Mouse (Mus musculus) granulocyte monocyte progenitor cell, adult 5-6 weeks (primary cell): ENCODE measurements around the gene Olfr1294. TPM values are rescaled to one million over a fixed set of nuclear protein-coding genes. Genes with fewer than 3 reads are reported as not detected.

ENCODE experiments used
- ATAC-seq: replicated peaks from 2 replicates; pipeline ENCODE4 v1.8.0; 2016; ENCODE audit warnings: mild to moderate bottlenecking, moderate TSS enrichment, inconsistent platforms; ENCODE audit not compliant: poor library complexity, severe bottlenecking
- total RNA-seq, 2 experiments: library from RNA; stranded (forward) in 1 of 2; stranded (reverse) in 1 of 2; fragments of 200-712, 200-1000 nt in 1 of 2; fragments of >200 nt in 1 of 2; fragmentation: Nextera tagmentation in 1 of 2; gene quantifications; 2 replicates each; pipeline ENCODE4 v1.2.3; 2014 to 2017

Olfr1294 gene
- not detected in 2 replicates for total RNA-seq (2014; fragmentation: Nextera tagmentation)
- not detected in 2 replicates for total RNA-seq (2017)

- ATAC-seq: no peak
Measured at GRCm38 (mm10) chr2:111540191-111540590, at the start of gene Olfr1294. Gene Olfr1294 (minus strand): TSS chr2:111540291.

- ATAC-seq: no peak
Measured at GRCm38 (mm10) chr2:111569581-111569980, 29.5 kb upstream of the Olfr1294 start, which contains the start of gene Olfr1295. Gene Olfr1295 (minus strand): TSS chr2:111569681.

- ATAC-seq: no peak
Measured at GRCm38 (mm10) chr2:111524903-111525302, 15.2 kb downstream of the Olfr1294 start, which contains the start of gene Olfr1293-ps. Gene Olfr1293-ps (plus strand): TSS chr2:111525203.

GRCm38 (mm10) chr2:111517451-111517850 lies 22.6 kb downstream of the Olfr1294 start:
- ATAC-seq: no peak

GRCm38 (mm10) chr2:111496880-111497279 lies 43.2 kb downstream of the Olfr1294 start, which contains the start of gene Olfr1291-ps1:
Gene Olfr1291-ps1 (plus strand): TSS chr2:111497180.
- ATAC-seq: no peak

- no peak for ATAC-seq
Measured at GRCm38 (mm10) chr2:111493729-111494128, 46.4 kb downstream of the Olfr1294 start, which contains the start of gene Olfr1290. Gene Olfr1290 (minus strand): TSS chr2:111493829.

Other genes with a start within 250 kb of the Olfr1294 start
- not detected in 2 replicates for gene Olfr1279, start 239.7 kb downstream of the Olfr1294 start, total RNA-seq (2014; fragmentation: Nextera tagmentation)
- gene Olfr1279, start 239.7 kb downstream of the Olfr1294 start, total RNA-seq (2017): not detected in 2 replicates
- not detected in 2 replicates for gene Olfr1280, start 226.3 kb downstream of the Olfr1294 start, total RNA-seq (2014; fragmentation: Nextera tagmentation)
- not detected in 2 replicates for gene Olfr1280, start 226.3 kb downstream of the Olfr1294 start, total RNA-seq (2017)
- not detected in 2 replicates for gene Olfr1281, start 213.8 kb downstream of the Olfr1294 start, total RNA-seq (2014; fragmentation: Nextera tagmentation)
- gene Olfr1281, start 213.8 kb downstream of the Olfr1294 start, total RNA-seq (2017): not detected in 2 replicates
- gene Olfr1282, start 204.2 kb downstream of the Olfr1294 start, total RNA-seq (2014; fragmentation: Nextera tagmentation): not detected in 2 replicates
- gene Olfr1282, start 204.2 kb downstream of the Olfr1294 start, total RNA-seq (2017): not detected in 2 replicates
- gene Olfr1283, start 173.5 kb downstream of the Olfr1294 start, total RNA-seq (2014; fragmentation: Nextera tagmentation): not detected in 2 replicates
- gene Olfr1283, start 173.5 kb downstream of the Olfr1294 start, total RNA-seq (2017): not detected in 2 replicates
- gene Olfr1284, start 164.8 kb downstream of the Olfr1294 start, total RNA-seq (2014; fragmentation: Nextera tagmentation): not detected in 2 replicates
- not detected in 2 replicates for gene Olfr1284, start 164.8 kb downstream of the Olfr1294 start, total RNA-seq (2017)
- gene Olfr1286, start 117.2 kb downstream of the Olfr1294 start, total RNA-seq (2014; fragmentation: Nextera tagmentation): not detected in 2 replicates
- not detected in 2 replicates for gene Olfr1286, start 117.2 kb downstream of the Olfr1294 start, total RNA-seq (2017)
- gene Olfr1287, start 91.1 kb downstream of the Olfr1294 start, total RNA-seq (2014; fragmentation: Nextera tagmentation): not detected in 2 replicates
- not detected in 2 replicates for gene Olfr1287, start 91.1 kb downstream of the Olfr1294 start, total RNA-seq (2017)
- not detected in 2 replicates for gene Olfr1288, start 66.2 kb downstream of the Olfr1294 start, total RNA-seq (2014; fragmentation: Nextera tagmentation)
- not detected in 2 replicates for gene Olfr1288, start 66.2 kb downstream of the Olfr1294 start, total RNA-seq (2017)
- gene Olfr1289, start 59.5 kb downstream of the Olfr1294 start, total RNA-seq (2014; fragmentation: Nextera tagmentation): not detected in 2 replicates
- not detected in 2 replicates for gene Olfr1289, start 59.5 kb downstream of the Olfr1294 start, total RNA-seq (2017)
- not detected in 2 replicates for gene Olfr1290, start 46.5 kb downstream of the Olfr1294 start, total RNA-seq (2014; fragmentation: Nextera tagmentation)
- gene Olfr1290, start 46.5 kb downstream of the Olfr1294 start, total RNA-seq (2017): not detected in 2 replicates
- gene Olfr1291-ps1, start 43.1 kb downstream of the Olfr1294 start, total RNA-seq (2014; fragmentation: Nextera tagmentation): not detected in 2 replicates
- gene Olfr1291-ps1, start 43.1 kb downstream of the Olfr1294 start, total RNA-seq (2017): not detected in 2 replicates
- gene Olfr1293-ps, start 15.1 kb downstream of the Olfr1294 start, total RNA-seq (2014; fragmentation: Nextera tagmentation): not detected in 2 replicates
- not detected in 2 replicates for gene Olfr1293-ps, start 15.1 kb downstream of the Olfr1294 start, total RNA-seq (2017)
- not detected in 2 replicates for gene Olfr1295, start 29.4 kb upstream of the Olfr1294 start, total RNA-seq (2014; fragmentation: Nextera tagmentation)
- gene Olfr1295, start 29.4 kb upstream of the Olfr1294 start, total RNA-seq (2017): not detected in 2 replicates
- not detected in 2 replicates for gene Olfr1297, start 86.2 kb upstream of the Olfr1294 start, total RNA-seq (2014; fragmentation: Nextera tagmentation)
- gene Olfr1297, start 86.2 kb upstream of the Olfr1294 start, total RNA-seq (2017): not detected in 2 replicates
- gene Olfr1298, start 108.9 kb upstream of the Olfr1294 start, total RNA-seq (2014; fragmentation: Nextera tagmentation): not detected in 2 replicates
- not detected in 2 replicates for gene Olfr1298, start 108.9 kb upstream of the Olfr1294 start, total RNA-seq (2017)
- gene Olfr1299, start 121.1 kb upstream of the Olfr1294 start, total RNA-seq (2014; fragmentation: Nextera tagmentation): not detected in 2 replicates
- not detected in 2 replicates for gene Olfr1299, start 121.1 kb upstream of the Olfr1294 start, total RNA-seq (2017)
- not detected in 2 replicates for gene Olfr1301, start 210.7 kb upstream of the Olfr1294 start, total RNA-seq (2014; fragmentation: Nextera tagmentation)
- gene Olfr1301, start 210.7 kb upstream of the Olfr1294 start, total RNA-seq (2017): not detected in 2 replicates
- gene Olfr1302, start 237.1 kb upstream of the Olfr1294 start, total RNA-seq (2014; fragmentation: Nextera tagmentation): not detected in 2 replicates
- gene Olfr1302, start 237.1 kb upstream of the Olfr1294 start, total RNA-seq (2017): not detected in 2 replicates